Mouse (Mus musculus) liver, adult 2 months (tissue): ENCODE data around the gene Upk3a.

Experiments used
- CTCF ChIP-seq: fragments of 200-500 bp; IDR thresholded peaks from 2 replicates; pipeline ENCODE4 v1.5.1; 2011; ENCODE audit warnings: low read depth, low read length, control low read depth
- POLR2A ChIP-seq: fragments of 200-500 bp; IDR thresholded peaks from 2 replicates; pipeline ENCODE4 v1.6.1; 2011; ENCODE audit warnings: low read length, control low read depth; ENCODE audit not compliant: insufficient read depth; ENCODE audit errors: extremely low read depth

GRCm38 (mm10) chr15:85015771-85016170 lies 1.2 kb upstream of the Upk3a start:
- no peak for TF ChIP-seq CTCF
- TF ChIP-seq POLR2A: no peak
